9 mouse cellular contexts compared by ENCODE assay signal in genomic region chr8:70720739-70721138, GRCm38 (mm10). TPM values are rescaled to one million over a fixed set of nuclear protein-coding genes. Genes with fewer than 3 reads are reported as not detected.
DNase-seq lines count a peak whose midpoint lies in the region; ATAC-seq and TF ChIP-seq lines count a peak whose summit lies in the region.
"Had no signal": no experiment of that assay in that cellular context is flagged by ENCODE, and none has a peak within 500 bp of the region (broad histone marks: within the 10 kb centered on the region; RNA-seq: fewer than 3 reads in every experiment).

No protein-coding gene starts in this region.

- 0 out of 2 replicates have a peak overlapping the region, but pooled peaks have one; percentile 17 for H3K9ac ChIP-seq in forebrain, embryonic 16.5 days (replicated peaks; ENCODE audit: low read depth, low read length)
- no peak overlapping the region for H3K9ac ChIP-seq in liver, embryonic 13.5 days
- H3K9ac ChIP-seq in neural tube, embryonic 14.5 days (replicated peaks; ENCODE audit: low read depth, low read length), result no peak overlapping the region

- no peaks in the 10 kb centered on the region for H3K36me3 ChIP-seq in forebrain, embryonic 16.5 days (ENCODE audit: control insufficient read depth, insufficient read depth)
- H3K36me3 ChIP-seq in kidney, adult 2 months (ENCODE audit: control insufficient read depth, insufficient read depth, low read length), result no peaks in the 10 kb centered on the region
- no peaks in the 10 kb centered on the region for H3K36me3 ChIP-seq in liver, embryonic 13.5 days
- no peaks in the 10 kb centered on the region for H3K36me3 ChIP-seq in neural tube, embryonic 14.5 days (ENCODE audit: control insufficient read depth, insufficient read depth, low read length)

- ATAC-seq in forebrain, embryonic 16.5 days, result peak; percentile 75
- ATAC-seq in liver, embryonic 13.5 days (ENCODE audit: low read depth), result no peak
- ATAC-seq in neural tube, embryonic 14.5 days (ENCODE audit: low read depth), result peak; percentile 75

- WGBS in cerebellum, adult 2 months, result 2% methylated on average over 3 of the region's 3 CpGs
- 4% methylated on average over 3 of the region's 3 CpGs for WGBS in forebrain, embryonic 16.5 days
- 4% methylated on average over 3 of the region's 3 CpGs for WGBS in kidney, adult 2 months
- under 1% methylated on average over 3 of the region's 3 CpGs for WGBS in liver, embryonic 13.5 days (ENCODE audit: insufficient replicate concordance)
- WGBS in neural tube, embryonic 14.5 days, result 6% methylated on average over 3 of the region's 3 CpGs

- no peak overlapping the region for H3K4me3 ChIP-seq in cerebellum, adult 2 months (replicated peaks; ENCODE audit: insufficient read depth, low read depth, low read length)
- H3K4me3 ChIP-seq in forebrain, embryonic 16.5 days (replicated peaks; ENCODE audit: low read length), result no peak overlapping the region
- no peak overlapping the region for H3K4me3 ChIP-seq in kidney, adult 2 months (ENCODE audit: insufficient read depth, low read depth, low read length)
- no peak overlapping the region for H3K4me3 ChIP-seq in liver, embryonic 13.5 days (replicated peaks)
- H3K4me3 ChIP-seq in neural tube, embryonic 14.5 days (ENCODE audit: low read depth, low read length), result no peak overlapping the region
- H3K4me3 ChIP-seq: erythroblast, embryonic 14.5 days had no signal

- H3K27me3 ChIP-seq in cerebellum, adult 2 months (ENCODE audit: control insufficient read depth, insufficient read depth, low read length), result no peaks in the 10 kb centered on the region
- H3K27me3 ChIP-seq in forebrain, embryonic 16.5 days (replicated peaks; ENCODE audit: control insufficient read depth, insufficient read depth, low read length), result no peaks in the 10 kb centered on the region
- H3K27me3 ChIP-seq in kidney, adult 2 months (replicated peaks; ENCODE audit: control insufficient read depth, insufficient read depth, low read length), result no peaks in the 10 kb centered on the region
- peaks cover 18% of the 10 kb centered on the region for H3K27me3 ChIP-seq in liver, embryonic 13.5 days
- no peaks in the 10 kb centered on the region for H3K27me3 ChIP-seq in neural tube, embryonic 14.5 days (ENCODE audit: control insufficient read depth, insufficient read depth, low read length)

- TF ChIP-seq CTCF in cerebellum, adult 2 months (IDR thresholded peaks at IDR 0.05; ENCODE audit: borderline replicate concordance, insufficient read depth, low read depth, low read length), result peak; percentile 97
- peak; percentile 96 for TF ChIP-seq CTCF in kidney, adult 2 months (conservative IDR thresholded peaks at IDR 0.05; ENCODE audit: insufficient read depth, insufficient read length, low read depth, low read length)

- H3K4me1 ChIP-seq in cerebellum, adult 2 months (ENCODE audit: control insufficient read depth, insufficient read depth, low read length), result no peaks in the 10 kb centered on the region; the same call in 1 of the 2 replicates
- H3K4me1 ChIP-seq in forebrain, embryonic 16.5 days (replicated peaks; ENCODE audit: control insufficient read depth, insufficient read depth, low read length), result no peaks in the 10 kb centered on the region
- H3K4me1 ChIP-seq in kidney, adult 2 months (ENCODE audit: control insufficient read depth, insufficient read depth, low read length), result peaks cover 7% of the 10 kb centered on the region; the same call in 1 of the 2 replicates
- peaks cover 7% of the 10 kb centered on the region; the same call in 1 of the 2 replicates for H3K4me1 ChIP-seq in liver, embryonic 13.5 days (replicated peaks)
- no peaks in the 10 kb centered on the region for H3K4me1 ChIP-seq in neural tube, embryonic 14.5 days (ENCODE audit: control insufficient read depth, insufficient read depth, low read length)

- no peaks in the 10 kb centered on the region for H3K9me3 ChIP-seq in forebrain, embryonic 16.5 days (ENCODE audit: control insufficient read depth, low read length)
- H3K9me3 ChIP-seq in liver, embryonic 13.5 days (replicated peaks), result no peaks in the 10 kb centered on the region
- H3K9me3 ChIP-seq in neural tube, embryonic 14.5 days (ENCODE audit: control insufficient read depth, low read length), result no peaks in the 10 kb centered on the region

- TF ChIP-seq POLR2A in cerebellum, adult 2 months (IDR thresholded peaks at IDR 0.05; ENCODE audit: borderline replicate concordance, insufficient read depth, low read length), result no peak
- TF ChIP-seq POLR2A in kidney, adult 2 months (IDR thresholded peaks at IDR 0.05; ENCODE audit: low read depth, low read length), result no peak

- H3K4me2 ChIP-seq in forebrain, embryonic 16.5 days (ENCODE audit: low read length), result no peak overlapping the region
- no peak overlapping the region for H3K4me2 ChIP-seq in liver, embryonic 13.5 days
- no peak overlapping the region for H3K4me2 ChIP-seq in neural tube, embryonic 14.5 days (ENCODE audit: low read depth, low read length)

- no peak overlapping the region for H3K27ac ChIP-seq in cerebellum, adult 2 months (ENCODE audit: insufficient read depth, low read length)
- no peak overlapping the region for H3K27ac ChIP-seq in forebrain, embryonic 16.5 days (ENCODE audit: low read length)
- no peak overlapping the region for H3K27ac ChIP-seq in kidney, adult 2 months (ENCODE audit: insufficient read depth, low read depth, low read length)
- H3K27ac ChIP-seq in liver, embryonic 13.5 days, result no peak overlapping the region
- no peak overlapping the region for H3K27ac ChIP-seq in neural tube, embryonic 14.5 days (ENCODE audit: low read depth, low read length)

- peak; percentile 69 for DNase-seq in ovary, postnatal 10 days (ENCODE audit: low spot score)
- DNase-seq in ovary, adult 18-20 months (ENCODE audit: low spot score), result no peak
- peak; percentile 72 to 90 for DNase-seq in cerebellum, adult 2 months
- peak; percentile 89 for DNase-seq in kidney, adult 2 months
- peak; percentile 63 for DNase-seq in liver, embryonic 13.5 days
- peak; percentile 76 for DNase-seq in thymus, postnatal 0 days (ENCODE audit: low spot score)

RNA-seq across cellular contexts. Expression of gene Gm3336, which starts 2.4 kb away (rescaled TPM):
- polyA plus RNA-seq in cerebellum, adult 2 months (2012; rRNA removed), result 0.13 TPM in 1 of 2 replicates, not detected in the other
- polyA plus RNA-seq in forebrain, embryonic 16.5 days (2015; fragmentation: Nextera tagmentation; extraction: Ambion mirVana), result not detected in 2 replicates
- polyA plus RNA-seq in kidney, adult 2 months (2012; rRNA removed), result 0.61 and 0.99 TPM in 2 replicates
- polyA plus RNA-seq in liver, embryonic 13.5 days (2015; fragmentation: Nextera tagmentation; extraction: Ambion mirVana), result 0.14 TPM in 1 of 2 replicates, not detected in the other
- not detected in 2 replicates for polyA plus RNA-seq in neural tube, embryonic 14.5 days (2014; fragmentation: Nextera tagmentation; extraction: Ambion mirVana)
- polyA plus RNA-seq in thymus, postnatal 0 days (2015; fragmentation: Nextera tagmentation; extraction: Ambion mirVana), result 0.29 and 0.32 TPM in 2 replicates
- polyA plus RNA-seq: erythroblast, embryonic 14.5 days had no signal

RNA-seq across cellular contexts. Expression of gene Pde4c, which starts 2.8 kb away (rescaled TPM):
- 2.5 and 3.0 TPM in 2 replicates for polyA plus RNA-seq in cerebellum, adult 2 months (2012; rRNA removed)
- polyA plus RNA-seq in forebrain, embryonic 16.5 days (2015; fragmentation: Nextera tagmentation; extraction: Ambion mirVana), result 0.12 and 0.54 TPM in 2 replicates
- 81.6 and 113 TPM in 2 replicates for polyA plus RNA-seq in kidney, adult 2 months (2012; rRNA removed)
- 0.40 and 0.43 TPM in 2 replicates for polyA plus RNA-seq in liver, embryonic 13.5 days (2015; fragmentation: Nextera tagmentation; extraction: Ambion mirVana)
- 0.10 and 0.27 TPM in 2 replicates for polyA plus RNA-seq in neural tube, embryonic 14.5 days (2014; fragmentation: Nextera tagmentation; extraction: Ambion mirVana)
- polyA plus RNA-seq in thymus, postnatal 0 days (2015; fragmentation: Nextera tagmentation; extraction: Ambion mirVana), result 0.28 and 0.35 TPM in 2 replicates
- polyA plus RNA-seq: erythroblast, embryonic 14.5 days had no signal

RNA-seq across cellular contexts. Expression of gene Iqcn, which starts 17.5 kb away (rescaled TPM):
- 0.08 and 0.11 TPM in 2 replicates for polyA plus RNA-seq in cerebellum, adult 2 months (2012; rRNA removed)
- 0.11 and 0.14 TPM in 2 replicates for polyA plus RNA-seq in forebrain, embryonic 16.5 days (2015; fragmentation: Nextera tagmentation; extraction: Ambion mirVana)
- 0.03 and 0.12 TPM in 2 replicates for polyA plus RNA-seq in kidney, adult 2 months (2012; rRNA removed)
- not detected in 2 replicates for polyA plus RNA-seq in liver, embryonic 13.5 days (2015; fragmentation: Nextera tagmentation; extraction: Ambion mirVana)
- polyA plus RNA-seq in neural tube, embryonic 14.5 days (2014; fragmentation: Nextera tagmentation; extraction: Ambion mirVana), result 0.13 TPM in 1 of 2 replicates, not detected in the other
- 0.04 and 0.06 TPM in 2 replicates for polyA plus RNA-seq in thymus, postnatal 0 days (2015; fragmentation: Nextera tagmentation; extraction: Ambion mirVana)
- polyA plus RNA-seq: erythroblast, embryonic 14.5 days had no signal

RNA-seq across cellular contexts. Expression of gene Jund, which starts 22.0 kb away (rescaled TPM):
- polyA plus RNA-seq in cerebellum, adult 2 months (2012; rRNA removed), result 252 and 274 TPM in 2 replicates
- polyA plus RNA-seq in forebrain, embryonic 16.5 days (2015; fragmentation: Nextera tagmentation; extraction: Ambion mirVana), result 54.6 and 57.7 TPM in 2 replicates
- 158 and 201 TPM in 2 replicates for polyA plus RNA-seq in kidney, adult 2 months (2012; rRNA removed)
- polyA plus RNA-seq in liver, embryonic 13.5 days (2015; fragmentation: Nextera tagmentation; extraction: Ambion mirVana), result 17.9 and 22.0 TPM in 2 replicates
- 115 and 119 TPM in 2 replicates for polyA plus RNA-seq in neural tube, embryonic 14.5 days (2014; fragmentation: Nextera tagmentation; extraction: Ambion mirVana)
- 85.7 and 111 TPM in 2 replicates for polyA plus RNA-seq in thymus, postnatal 0 days (2015; fragmentation: Nextera tagmentation; extraction: Ambion mirVana)

RNA-seq across cellular contexts. Expression of gene Rab3a, which starts 33.7 kb away (rescaled TPM):
- polyA plus RNA-seq in cerebellum, adult 2 months (2012; rRNA removed), result 1,156 and 1,176 TPM in 2 replicates
- 350 and 395 TPM in 2 replicates for polyA plus RNA-seq in forebrain, embryonic 16.5 days (2015; fragmentation: Nextera tagmentation; extraction: Ambion mirVana)
- polyA plus RNA-seq in kidney, adult 2 months (2012; rRNA removed), result 29.7 and 31.1 TPM in 2 replicates
- 2.7 and 3.9 TPM in 2 replicates for polyA plus RNA-seq in liver, embryonic 13.5 days (2015; fragmentation: Nextera tagmentation; extraction: Ambion mirVana)
- polyA plus RNA-seq in neural tube, embryonic 14.5 days (2014; fragmentation: Nextera tagmentation; extraction: Ambion mirVana), result 570 and 690 TPM in 2 replicates
- polyA plus RNA-seq in thymus, postnatal 0 days (2015; fragmentation: Nextera tagmentation; extraction: Ambion mirVana), result 7.0 and 8.0 TPM in 2 replicates

Comparison
In these comparisons a context has a peak if more than half of its experiments do, and no peak if none do; other contexts are left out.
1. RNA of gene Pde4c, which starts 2.8 kb away (polyA plus RNA-seq): 81.6 to 113 TPM in kidney, adult 2 months; 2.5 to 3.0 TPM in cerebellum, adult 2 months, 0.12 to 0.54 TPM in forebrain, embryonic 16.5 days, 0.40 to 0.43 TPM in liver, embryonic 13.5 days, 0.28 to 0.35 TPM in thymus, postnatal 0 days and 0.10 to 0.27 TPM in neural tube, embryonic 14.5 days; every median in the first group is over 10 times any median in the second.